Mouse (Mus musculus) C2C12 (cell line): ENCODE measurements around the gene Cebpe.

Experiments
- CTCF ChIP-seq: IDR thresholded peaks from one replicate; pipeline ENCODE4 v1.5.1; 2011; ENCODE audit not compliant: control insufficient read depth, insufficient read depth, insufficient read length
- MAX ChIP-seq: IDR thresholded peaks from one replicate; pipeline ENCODE4 v1.6.1; 2011; ENCODE audit warnings: mild to moderate bottlenecking, control low read depth
- MYOD1 ChIP-seq: IDR thresholded peaks from one replicate; pipeline ENCODE4 v1.6.1; 2011; ENCODE audit warnings: low read depth; ENCODE audit not compliant: control insufficient read depth, insufficient read length
- USF1 ChIP-seq: IDR thresholded peaks from one replicate; pipeline ENCODE4 v1.6.1; 2011; ENCODE audit warnings: low read depth, mild to moderate bottlenecking, control low read depth, moderate library complexity

DNA sequence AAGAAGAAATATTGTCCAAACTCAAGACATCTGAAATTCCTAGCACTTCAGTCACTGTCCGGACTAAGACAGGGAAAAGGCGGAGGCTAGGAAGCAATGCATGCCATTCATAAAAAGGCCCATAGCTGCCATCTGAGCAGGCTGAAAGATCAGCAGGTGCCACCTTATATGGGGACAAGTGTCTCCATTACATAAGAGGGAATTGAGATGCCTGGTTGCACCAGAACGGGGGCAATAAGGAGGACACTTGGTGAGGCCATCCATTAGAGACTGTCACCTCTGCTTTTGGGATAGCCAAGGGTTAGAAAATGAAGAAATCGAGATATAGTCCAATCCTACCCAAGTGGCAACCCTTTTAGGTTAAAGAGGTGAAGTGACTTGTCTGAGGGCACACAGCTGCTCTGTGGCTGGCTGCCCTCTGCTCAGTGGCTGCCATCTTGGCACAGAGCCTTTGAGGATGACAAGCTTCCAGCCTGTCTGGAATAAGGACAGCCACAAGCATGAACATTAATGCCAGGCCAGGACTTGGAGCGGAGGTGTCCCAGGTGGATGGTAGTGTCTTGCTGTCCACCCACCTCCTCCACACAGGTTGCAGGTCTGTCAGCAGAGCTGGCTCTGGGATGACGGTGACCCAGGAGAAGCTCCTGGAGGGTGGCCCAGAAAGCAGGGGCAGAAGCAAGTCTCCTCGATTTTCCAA, 8.8 kb upstream of the Cebpe start:
- no peak for TF ChIP-seq CTCF
- TF ChIP-seq USF1 = no peak
- TF ChIP-seq MYOD1 = no peak
- no peak for TF ChIP-seq MAX
